Mouse (Mus musculus): Measurements from ENCODE around the gene Gm14214. TPM values are rescaled to one million over a fixed set of nuclear protein-coding genes. Genes with fewer than 3 reads are reported as not detected.

Gm14214 gene
- polyA plus RNA-seq, 1 experiment = not detected

GRCm38 (mm10) chr2:154790656-154791483 lies 21.0 kb upstream of the Gm14214 start, which contains the start of the genes Raly and a:
Raly (plus strand) TSS chr2:154791096.
a (plus strand) TSS chr2:154791402.
- Histone ChIP-seq H3K4me3 (ENCODE audit: insufficient read depth, poor library complexity, severe bottlenecking) (peak within 1 kb of the TSS; percentile 93), H3K79me3 (ENCODE audit: low read depth) (peaks cover 45% of the 10 kb centered on the region), H3ac (ENCODE audit: control insufficient read depth, insufficient read length, low read depth) (peak within 1 kb of the TSS; percentile 90), H3K79me2 (ENCODE audit: control insufficient read depth, insufficient read depth) (peaks cover 48% of the 10 kb centered on the region), H3K36me3 (ENCODE audit: control insufficient read depth, insufficient read depth) (peaks cover 9% of the 10 kb centered on the region), H3K27me3 (ENCODE audit: control insufficient read depth, insufficient read depth, insufficient read length) (no peaks in the 10 kb centered on the region)
- TF ChIP-seq CEBPB (IDR thresholded peaks at IDR 0.05; ENCODE audit: low read depth) (no peak), MYOD1 (IDR thresholded peaks at IDR 0.05; ENCODE audit: control insufficient read depth, insufficient read length, low read depth) (no peak), MAX (IDR thresholded peaks at IDR 0.05) (peak; percentile 41)

GRCm38 (mm10) chr2:154789977-154790655 lies 20.3 kb upstream of the Gm14214 start:
- Histone ChIP-seq H3K27me3 (ENCODE audit: control insufficient read depth, insufficient read depth, insufficient read length) (no peaks in the 10 kb centered on the region), H3K36me3 (ENCODE audit: control insufficient read depth, insufficient read depth) (peaks cover 9% of the 10 kb centered on the region), H3ac (ENCODE audit: control insufficient read depth, insufficient read length, low read depth) (peak overlapping the region; percentile 23), H3K79me3 (ENCODE audit: low read depth) (peaks cover 38% of the 10 kb centered on the region), H3K79me2 (ENCODE audit: control insufficient read depth, insufficient read depth) (peaks cover 40% of the 10 kb centered on the region), H3K4me3 (ENCODE audit: insufficient read depth, poor library complexity, severe bottlenecking) (no peak overlapping the region)
- TF ChIP-seq MYOG (IDR thresholded peaks at IDR 0.05; ENCODE audit: control insufficient read depth, extremely low read depth, insufficient read length) (no peak), MYOD1 (IDR thresholded peaks at IDR 0.05; ENCODE audit: control insufficient read depth, insufficient read length, low read depth) (no peak), MAX (IDR thresholded peaks at IDR 0.05) (no peak), FOSL1 (IDR thresholded peaks at IDR 0.05; ENCODE audit: insufficient read depth, low read length, poor library complexity, severe bottlenecking) (no peak), CTCF (IDR thresholded peaks at IDR 0.05; ENCODE audit: control insufficient read depth, insufficient read depth, insufficient read length) (no peak), USF1 (IDR thresholded peaks at IDR 0.05; ENCODE audit: low read depth) (no peak), CEBPB (IDR thresholded peaks at IDR 0.05; ENCODE audit: low read depth) (no peak)

GRCm38 (mm10) chr2:154789381-154789780 lies 19.6 kb upstream of the Gm14214 start:
- Histone ChIP-seq H3K27me3 (ENCODE audit: control insufficient read depth, insufficient read depth, insufficient read length) (no peaks in the 10 kb centered on the region), H3K79me2 (ENCODE audit: control insufficient read depth, insufficient read depth) (peaks cover 33% of the 10 kb centered on the region), H3K79me3 (ENCODE audit: low read depth) (peaks cover 30% of the 10 kb centered on the region), H3K4me3 (ENCODE audit: insufficient read depth, poor library complexity, severe bottlenecking) (no peak overlapping the region), H3K36me3 (ENCODE audit: control insufficient read depth, insufficient read depth) (peaks cover 9% of the 10 kb centered on the region), H3ac (ENCODE audit: control insufficient read depth, insufficient read length, low read depth) (no peak overlapping the region)
- TF ChIP-seq CTCF (IDR thresholded peaks at IDR 0.05; ENCODE audit: control insufficient read depth, insufficient read depth, insufficient read length) = no peak
- no peak for TF ChIP-seq MYOG (IDR thresholded peaks at IDR 0.05; ENCODE audit: control insufficient read depth, extremely low read depth, insufficient read length)
- no peak for TF ChIP-seq FOSL1 (IDR thresholded peaks at IDR 0.05; ENCODE audit: insufficient read depth, low read length, poor library complexity, severe bottlenecking)
- TF ChIP-seq MYOD1 (IDR thresholded peaks at IDR 0.05; ENCODE audit: control insufficient read depth, insufficient read length, low read depth) = no peak
- no peak for TF ChIP-seq MAX (IDR thresholded peaks at IDR 0.05)
- TF ChIP-seq CEBPB (IDR thresholded peaks at IDR 0.05; ENCODE audit: low read depth) = no peak
- no peak for TF ChIP-seq USF1 (IDR thresholded peaks at IDR 0.05; ENCODE audit: low read depth)

GRCm38 (mm10) chr2:154786776-154787175 lies 16.9 kb upstream of the Gm14214 start:
- peaks cover 4% of the 10 kb centered on the region for H3K79me3 ChIP-seq (ENCODE audit: low read depth)
- no peaks in the 10 kb centered on the region for H3K27me3 ChIP-seq (ENCODE audit: control insufficient read depth, insufficient read depth, insufficient read length)
- H3ac ChIP-seq (ENCODE audit: control insufficient read depth, insufficient read length, low read depth) = no peak overlapping the region
- H3K4me3 ChIP-seq (ENCODE audit: insufficient read depth, poor library complexity, severe bottlenecking) = no peak overlapping the region
- peaks cover 7% of the 10 kb centered on the region for H3K79me2 ChIP-seq (ENCODE audit: control insufficient read depth, insufficient read depth)
- no peaks in the 10 kb centered on the region for H3K36me3 ChIP-seq (ENCODE audit: control insufficient read depth, insufficient read depth)
- TF ChIP-seq CTCF (IDR thresholded peaks at IDR 0.05; ENCODE audit: control insufficient read depth, insufficient read depth, insufficient read length) (no peak), MYOG (IDR thresholded peaks at IDR 0.05; ENCODE audit: control insufficient read depth, extremely low read depth, insufficient read length) (no peak), FOSL1 (IDR thresholded peaks at IDR 0.05; ENCODE audit: insufficient read depth, low read length, poor library complexity, severe bottlenecking) (no peak), CEBPB (IDR thresholded peaks at IDR 0.05; ENCODE audit: low read depth) (no peak), MYOD1 (IDR thresholded peaks at IDR 0.05; ENCODE audit: control insufficient read depth, insufficient read length, low read depth) (no peak), MAX (IDR thresholded peaks at IDR 0.05) (no peak), USF1 (IDR thresholded peaks at IDR 0.05; ENCODE audit: low read depth) (no peak)

- H3K4me3 ChIP-seq (ENCODE audit: insufficient read depth, poor library complexity, severe bottlenecking) = no peak overlapping the region
- no peak overlapping the region for H3ac ChIP-seq (ENCODE audit: control insufficient read depth, insufficient read length, low read depth)
- TF ChIP-seq MYOD1 (IDR thresholded peaks at IDR 0.05; ENCODE audit: control insufficient read depth, insufficient read length, low read depth) (no peak), FOSL1 (IDR thresholded peaks at IDR 0.05; ENCODE audit: insufficient read depth, low read length, poor library complexity, severe bottlenecking) (no peak), CTCF (IDR thresholded peaks at IDR 0.05; ENCODE audit: control insufficient read depth, insufficient read depth, insufficient read length) (no peak), MAX (IDR thresholded peaks at IDR 0.05) (no peak), USF1 (IDR thresholded peaks at IDR 0.05; ENCODE audit: low read depth) (no peak), CEBPB (IDR thresholded peaks at IDR 0.05; ENCODE audit: low read depth) (no peak), MYOG (IDR thresholded peaks at IDR 0.05; ENCODE audit: control insufficient read depth, extremely low read depth, insufficient read length) (no peak)
Measured at GRCm38 (mm10) chr2:154786187-154786586, 16.4 kb upstream of the Gm14214 start.

More at GRCm38 (mm10) chr2:154786187-154786586, 16.4 kb upstream of the Gm14214 start:
- Histone ChIP-seq H3K79me2 (ENCODE audit: control insufficient read depth, insufficient read depth) (peaks cover under 1% of the 10 kb centered on the region), H3K36me3 (ENCODE audit: control insufficient read depth, insufficient read depth) (no peaks in the 10 kb centered on the region), H3K79me3 (ENCODE audit: low read depth) (no peaks in the 10 kb centered on the region), H3K27me3 (ENCODE audit: control insufficient read depth, insufficient read depth, insufficient read length) (no peaks in the 10 kb centered on the region)

Measured in C2C12 (cell line).